Mouse (Mus musculus) layer of hippocampus, adult 9-10 months (tissue): Measurements from ENCODE around the gene Polg.

Experiments used
- DNase-seq: peaks from one replicate; pipeline ENCODE4 v3.0.0; 2022; ENCODE audit warnings: low spot score

Polg gene

DNA sequence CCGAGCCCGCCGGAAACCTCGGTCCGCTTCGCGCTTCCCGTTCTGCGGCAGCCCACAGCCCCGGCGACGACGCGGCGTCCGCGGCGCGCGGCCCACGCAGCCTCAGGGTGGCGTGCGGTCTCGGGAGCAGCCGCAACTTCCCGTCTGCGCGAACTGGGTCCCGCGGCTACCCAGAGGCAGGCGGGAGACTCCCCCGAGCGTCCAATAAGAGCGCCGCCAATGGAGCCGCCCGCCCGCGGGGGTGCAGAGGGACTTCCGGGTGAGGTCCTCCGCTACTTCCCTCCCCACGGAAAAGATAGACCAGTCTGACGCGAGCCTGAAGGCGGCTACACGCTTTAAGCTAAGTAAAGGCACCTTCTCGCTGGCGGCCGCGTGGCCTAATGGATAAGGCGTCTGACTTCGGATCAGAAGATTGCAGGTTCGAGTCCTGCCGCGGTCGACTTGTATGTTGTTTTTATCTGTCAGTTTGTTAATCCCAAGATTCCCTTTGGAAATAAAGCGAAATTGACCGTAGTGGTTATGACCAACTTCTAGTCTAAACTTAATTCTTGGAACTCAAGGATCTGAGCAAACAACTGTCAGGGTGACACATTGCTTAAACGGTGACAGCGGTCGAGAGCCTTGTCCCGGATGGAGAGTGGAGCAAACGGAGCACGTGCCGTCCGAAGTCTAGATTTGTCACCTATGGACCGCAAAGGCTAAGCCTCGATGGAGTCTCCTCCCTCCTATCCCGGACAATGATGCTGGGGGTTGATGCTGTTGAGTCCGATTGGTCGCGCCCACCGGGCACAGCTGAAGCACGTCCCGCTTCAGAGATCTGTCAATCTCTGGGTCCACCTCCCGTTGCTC lies at the start of gene Polg:
Gene Polg (minus strand): TSS at position 310 of the 849 bp plus-strand sequence.
- peak; percentile 99 for DNase-seq

DNA sequence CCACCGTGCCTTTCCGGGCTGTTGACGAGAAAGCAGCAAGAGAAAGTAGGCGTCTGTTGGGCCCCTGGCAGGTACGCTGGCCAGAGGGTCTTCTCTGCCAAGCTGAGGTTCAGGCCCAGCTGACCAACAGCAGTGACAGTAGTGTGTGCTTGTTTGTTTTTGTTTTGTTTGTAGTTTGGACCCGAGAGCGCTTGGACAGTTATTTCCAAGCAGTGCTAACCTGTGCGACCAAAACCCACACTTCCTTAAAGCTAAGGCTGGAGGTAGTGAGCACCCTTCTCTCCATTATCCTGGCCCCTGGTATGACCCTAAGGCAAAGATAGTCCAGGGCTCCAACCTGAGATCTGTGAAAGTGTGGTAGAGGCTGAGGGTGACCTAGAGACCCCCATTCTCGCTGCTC lies 49.7 kb upstream of the Polg start:
- DNase-seq = no peak

DNA sequence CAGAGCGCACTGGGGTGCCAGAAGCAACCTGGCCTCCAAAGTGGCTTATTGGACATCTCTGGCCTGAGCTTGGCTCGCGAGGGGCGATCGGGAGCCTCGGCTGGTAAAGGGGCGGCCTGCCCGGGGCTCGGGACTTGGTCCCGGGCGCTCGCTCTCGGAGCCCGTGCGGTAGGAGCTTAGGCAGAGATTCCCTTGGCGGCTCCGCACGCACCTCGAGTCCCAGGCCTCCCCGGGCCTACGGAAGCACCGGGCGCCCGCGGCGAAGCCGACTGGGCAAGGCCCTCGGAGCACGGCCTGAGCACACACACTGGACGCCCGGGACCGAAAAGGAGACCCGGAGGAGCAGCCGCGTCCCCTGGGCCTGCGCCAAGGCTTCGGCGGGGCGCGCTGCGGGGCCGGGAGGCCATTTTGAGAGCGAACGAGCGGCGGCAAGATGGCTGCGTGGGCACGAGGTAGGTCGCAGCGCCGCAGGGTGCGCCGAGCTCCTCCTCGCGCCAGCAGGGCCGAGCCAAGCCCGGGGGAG lies 49.1 kb upstream of the Polg start:
- DNase-seq = no peak

DNA sequence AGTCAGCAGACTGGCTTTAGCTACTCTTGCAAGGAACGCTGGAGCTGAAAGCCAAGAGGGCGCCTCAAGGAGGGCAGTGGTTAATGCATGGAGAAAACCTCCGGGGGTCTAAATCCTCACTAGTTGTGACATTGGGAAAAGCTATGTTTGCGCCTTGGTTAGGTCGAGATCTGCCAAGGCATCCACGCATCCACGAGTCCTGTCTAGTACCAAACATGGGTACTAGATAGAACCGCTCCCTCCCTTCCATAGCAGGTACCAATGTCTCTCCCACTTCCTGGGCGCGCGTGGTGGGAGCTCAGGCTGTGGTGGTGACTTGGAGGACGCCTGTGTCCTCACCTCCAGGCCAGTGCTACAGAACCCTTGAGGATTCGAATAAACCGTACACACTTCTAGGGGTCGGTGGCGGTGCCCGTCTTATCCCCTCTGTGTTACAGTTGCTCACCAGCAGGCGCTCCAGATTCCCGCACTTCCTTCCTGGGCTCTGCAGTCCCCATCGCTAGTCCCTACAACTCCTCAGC lies 48.3 kb upstream of the Polg start:
- no peak for DNase-seq

DNA sequence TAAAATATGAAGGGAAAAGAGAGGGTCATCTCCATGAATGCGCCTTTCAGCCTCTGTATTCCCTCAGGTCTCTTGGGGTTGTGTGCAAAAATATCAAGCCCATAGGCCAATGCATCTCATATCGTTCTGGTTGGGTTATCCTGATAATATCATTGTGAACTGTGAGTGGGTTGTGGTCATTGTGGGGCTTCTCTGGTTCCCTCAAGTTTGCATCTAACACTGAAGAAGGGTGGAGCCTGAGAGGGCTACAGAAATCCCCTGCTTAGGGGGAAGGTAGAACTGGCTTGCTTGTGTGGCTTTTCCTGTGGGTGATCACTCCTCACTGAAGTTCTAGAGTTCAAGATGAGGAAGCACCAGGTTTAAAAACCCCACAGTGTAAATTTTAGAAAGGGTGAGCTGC lies 47.3 kb upstream of the Polg start:
- no peak for DNase-seq

DNA sequence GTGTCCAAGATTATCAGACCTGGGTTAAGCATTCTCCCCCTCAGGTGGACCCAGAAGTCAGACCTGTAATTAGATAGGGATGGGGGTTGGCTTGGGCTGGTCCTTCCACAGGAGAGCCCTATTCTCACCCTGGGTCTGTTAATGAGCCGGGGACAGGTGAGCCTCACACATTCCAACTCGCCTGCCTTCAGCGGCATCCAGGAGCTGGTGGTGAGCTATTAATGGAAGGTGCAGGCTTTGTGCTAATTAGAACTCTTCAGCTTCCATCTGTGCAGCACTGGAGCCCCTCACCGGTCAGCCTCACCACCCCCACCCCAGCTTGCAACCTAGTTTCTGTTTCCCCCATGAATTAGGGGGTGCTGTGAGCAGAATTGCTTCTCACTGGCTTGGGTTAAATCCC lies 46.3 kb upstream of the Polg start:
- DNase-seq = no peak

DNA sequence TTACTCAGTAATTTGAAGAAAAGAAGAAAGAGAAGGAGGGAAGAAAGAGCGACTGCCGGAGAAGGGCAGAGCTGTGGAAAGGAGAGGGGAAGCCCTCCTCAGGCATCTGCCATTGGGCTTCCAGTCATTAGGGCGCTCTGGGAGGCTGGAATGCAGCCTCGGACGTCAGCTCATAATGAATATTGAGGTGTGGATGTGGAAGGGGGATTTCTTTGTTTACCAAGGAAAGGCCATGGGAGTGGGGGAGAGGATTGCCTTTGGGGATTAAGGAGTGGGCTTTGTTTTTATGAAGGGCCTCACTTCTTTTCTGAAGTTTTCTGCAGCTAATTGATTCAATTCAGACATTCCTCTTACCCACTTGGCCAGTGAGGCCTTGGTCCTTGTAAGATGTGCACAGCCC lies 45.5 kb upstream of the Polg start:
- DNase-seq = no peak

DNA sequence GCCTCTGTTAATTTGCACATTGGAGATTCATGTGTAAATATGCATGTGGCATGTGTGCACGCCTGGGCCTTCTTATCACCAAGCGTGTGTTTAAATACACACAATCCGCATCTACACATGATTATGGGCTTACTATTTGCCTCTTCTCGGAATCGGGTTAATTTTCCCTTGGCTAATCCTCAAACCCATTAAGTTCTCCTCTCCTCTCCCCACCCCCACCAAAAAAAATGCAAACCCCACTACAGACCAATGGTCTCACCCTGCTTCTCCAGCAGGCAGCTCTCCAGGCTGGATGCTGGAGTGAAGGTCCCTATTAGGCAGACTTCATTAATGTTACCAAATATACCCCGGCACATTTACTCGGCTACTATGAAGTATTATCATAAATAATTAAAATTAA lies 45.0 kb upstream of the Polg start:
- no peak for DNase-seq

DNA sequence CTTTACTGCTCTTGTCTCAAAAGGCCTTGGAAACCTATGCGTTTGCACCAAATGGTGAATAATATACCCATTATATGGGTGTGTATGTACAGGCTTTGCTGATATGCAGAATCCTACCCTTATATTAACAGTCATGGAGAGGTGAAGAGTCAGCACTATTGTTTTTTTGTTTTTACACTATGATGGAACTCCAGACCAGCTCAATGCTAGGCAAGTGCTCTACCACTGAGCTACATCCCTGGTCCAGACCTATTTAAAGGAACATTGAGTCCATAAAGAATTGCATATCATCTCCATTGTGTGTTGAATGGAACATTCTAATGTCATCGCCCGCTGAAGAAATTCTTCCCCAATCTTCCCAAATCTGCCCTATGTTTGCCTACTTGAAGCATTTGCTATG lies 44.5 kb upstream of the Polg start:
- DNase-seq = no peak

DNA sequence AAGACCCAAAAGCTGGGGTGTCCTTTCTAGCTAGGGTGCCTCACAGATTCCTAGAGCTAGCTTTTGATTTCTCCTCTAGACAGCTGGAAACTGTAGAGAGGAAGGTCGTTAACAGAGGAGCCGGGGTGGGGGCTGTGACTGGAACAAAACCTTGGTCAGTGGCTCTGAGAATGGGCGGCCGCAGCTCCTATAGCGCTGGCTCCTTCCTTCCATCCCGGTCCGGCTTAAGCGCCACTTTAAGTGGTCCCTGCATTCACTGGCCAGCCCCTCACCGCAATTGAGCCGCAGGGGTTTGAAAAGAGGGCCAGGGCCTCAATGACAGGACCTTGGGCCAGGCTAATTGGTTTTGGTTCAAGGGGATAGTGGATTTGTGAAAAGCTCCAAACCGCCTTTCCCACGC lies 43.5 kb upstream of the Polg start:
- no peak for DNase-seq

DNA sequence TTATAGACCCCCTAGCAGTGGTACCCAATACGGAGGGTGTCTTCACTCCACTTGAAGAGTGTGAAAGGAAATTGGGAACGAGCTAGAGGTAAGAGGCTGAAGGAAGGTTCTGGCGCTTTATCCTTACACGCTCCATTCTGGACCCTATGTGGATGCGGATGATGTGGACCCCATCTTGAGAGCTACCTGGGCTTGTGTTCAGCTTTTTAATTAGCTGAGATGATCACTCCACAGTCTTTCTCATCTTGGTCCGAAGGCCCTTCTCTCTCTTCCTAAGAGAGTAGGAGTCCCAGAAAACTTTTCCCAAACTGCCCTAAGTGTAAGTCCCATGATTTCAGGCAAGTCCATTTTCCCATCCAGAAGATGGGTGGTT lies 43.1 kb upstream of the Polg start:
- no peak for DNase-seq

DNA sequence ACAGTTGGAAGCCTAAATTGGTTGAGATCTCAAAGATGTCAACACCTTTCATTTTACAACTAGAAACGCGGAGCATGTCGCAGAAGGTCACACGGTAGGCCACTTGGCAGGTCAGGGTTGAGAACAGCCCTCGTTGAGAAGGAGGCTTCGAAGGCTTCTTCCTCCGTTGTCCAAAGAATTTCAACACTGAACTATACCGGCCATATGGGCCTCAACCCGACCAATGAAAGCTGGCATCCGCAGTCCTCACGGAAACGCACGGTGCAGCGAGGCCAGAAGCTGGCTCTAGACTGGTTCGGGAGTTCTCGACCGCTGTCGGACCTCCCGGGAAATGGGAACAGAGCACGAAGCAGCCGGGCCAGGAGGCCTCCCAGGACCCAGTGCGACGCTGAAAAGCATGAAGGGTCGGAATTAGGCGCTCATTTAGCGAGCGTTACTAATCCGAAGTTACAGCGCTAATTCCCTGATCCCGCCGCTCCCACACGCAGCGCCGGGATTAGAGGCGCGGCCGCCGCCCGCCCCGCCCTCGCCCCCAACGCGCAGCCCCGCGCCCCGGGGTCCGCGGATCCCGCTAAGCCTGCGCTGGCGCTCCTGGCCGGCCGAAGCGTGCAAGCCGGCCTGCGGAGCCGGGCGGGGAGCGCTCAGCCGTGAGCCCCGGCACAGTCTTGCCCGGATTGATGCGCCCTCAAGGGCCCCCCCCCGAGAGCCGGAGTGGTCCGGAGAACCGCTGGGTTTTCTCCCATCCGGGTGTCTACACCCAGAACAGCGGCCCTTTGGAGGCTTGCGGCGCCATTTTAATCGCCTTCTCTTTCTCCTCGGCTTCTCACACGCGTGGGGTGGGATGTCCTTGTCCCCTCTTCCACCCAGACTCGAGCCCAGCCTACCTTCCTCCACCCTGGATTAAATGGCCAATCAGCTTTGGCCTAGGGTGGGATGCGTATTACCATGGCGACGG lies 42.4 kb upstream of the Polg start:
- no peak for DNase-seq

DNA sequence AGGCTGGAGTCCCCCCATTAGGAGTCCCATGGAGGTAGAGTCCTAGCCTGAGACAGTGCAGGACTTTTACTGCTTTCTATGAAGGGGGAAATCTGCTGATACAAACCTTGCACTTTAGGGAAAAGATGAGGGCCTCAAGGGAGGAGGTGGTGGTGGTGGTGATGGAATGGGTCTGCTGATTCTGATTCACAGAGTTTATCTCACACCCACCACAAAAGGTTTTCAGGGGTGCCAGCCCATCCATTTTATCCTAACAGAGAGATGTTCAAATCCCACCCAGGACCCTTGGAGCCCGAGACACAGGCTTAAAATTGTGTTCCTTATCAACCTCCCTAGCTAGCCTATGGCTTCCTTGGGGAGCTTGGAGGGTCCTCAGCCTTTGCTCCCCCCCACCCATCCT lies 41.6 kb upstream of the Polg start:
- DNase-seq = no peak

DNA sequence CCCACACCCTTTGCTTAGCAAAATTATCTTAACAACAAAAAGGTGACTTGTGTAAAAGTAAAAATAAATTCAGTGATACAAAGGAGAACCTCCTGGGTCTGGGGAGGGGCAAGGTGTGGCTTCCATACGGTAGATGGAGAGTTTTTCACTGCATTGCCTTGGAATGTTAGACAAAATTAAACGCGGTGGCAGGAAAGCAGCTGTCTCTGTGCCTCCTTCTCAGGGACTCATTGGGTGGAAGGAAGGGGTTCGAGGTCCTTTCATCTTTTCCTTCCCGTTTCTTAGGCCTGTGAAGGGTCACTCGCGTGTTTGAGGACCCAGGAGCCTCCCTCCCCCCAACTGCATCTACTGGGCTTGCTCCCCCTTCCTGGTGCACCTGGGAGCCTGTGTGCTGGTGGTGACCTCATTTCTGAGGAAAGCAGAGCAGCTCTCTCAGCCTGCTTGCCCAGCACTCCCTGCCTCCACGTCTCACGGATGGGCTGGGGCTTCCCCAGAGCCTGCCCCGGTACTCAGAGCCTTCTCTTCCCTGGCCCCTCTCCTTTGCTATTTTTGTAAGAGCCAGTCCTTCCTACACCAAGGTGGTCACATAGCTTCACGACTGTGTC lies 41.0 kb upstream of the Polg start:
- DNase-seq = no peak

DNA sequence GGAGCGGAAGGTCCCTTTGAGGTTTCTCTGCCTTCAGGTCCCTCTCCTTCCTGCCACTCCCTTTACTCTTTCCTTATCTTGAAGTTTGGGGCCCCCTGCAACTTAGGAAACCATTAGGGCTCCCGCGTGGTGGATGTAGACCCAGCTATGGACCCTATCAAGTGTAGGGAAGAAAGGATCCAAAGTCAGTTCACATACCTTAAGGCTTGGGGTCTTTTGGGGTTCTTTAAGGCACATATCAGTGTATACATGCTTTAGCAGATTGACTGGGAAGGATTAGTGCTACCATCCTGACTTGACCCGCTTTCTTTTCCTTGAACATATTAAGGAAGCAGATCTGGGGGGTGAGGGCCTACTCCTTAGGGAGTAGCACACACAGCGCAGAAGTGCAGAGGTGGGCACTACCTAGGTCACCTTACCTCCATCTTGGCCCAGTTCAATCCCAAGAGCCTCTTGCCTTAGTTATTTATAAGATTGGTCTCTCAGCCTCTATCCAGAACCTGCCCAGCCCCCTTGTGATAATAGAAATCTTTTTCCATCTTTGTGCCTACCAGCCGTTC lies 40.4 kb upstream of the Polg start:
- DNase-seq = no peak

DNA sequence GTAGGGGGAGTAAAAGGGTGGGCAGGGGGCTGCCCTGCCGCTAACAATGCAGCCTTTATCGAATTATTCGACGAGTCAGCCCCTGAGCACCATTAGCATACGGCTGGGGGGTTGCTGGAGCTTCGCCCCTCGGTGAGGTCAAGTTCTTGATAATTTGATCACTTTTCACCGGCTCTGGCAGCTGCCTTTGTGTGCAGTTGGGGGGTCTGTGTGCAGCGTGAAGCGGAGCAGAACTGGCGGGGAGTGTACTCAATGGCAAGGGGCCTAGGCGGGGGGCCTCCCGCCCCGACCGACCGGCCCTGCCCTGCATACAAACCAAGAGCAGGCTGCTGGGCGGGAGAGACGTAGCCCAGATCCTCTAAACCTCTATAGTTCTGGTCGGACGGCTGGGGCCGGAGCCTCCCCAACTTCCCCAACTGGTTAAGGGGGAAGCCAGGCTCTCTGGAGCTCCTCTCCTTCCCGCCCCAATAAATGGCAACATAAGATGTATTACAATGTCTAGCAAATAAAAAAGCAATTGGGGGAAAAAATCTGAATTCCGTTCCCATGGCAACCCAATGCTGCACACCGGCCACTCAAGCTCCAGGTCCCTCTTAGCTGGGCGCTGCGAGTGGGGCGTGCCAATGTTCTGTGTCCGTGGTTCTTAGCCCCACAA lies 39.8 kb upstream of the Polg start:
- DNase-seq = no peak

DNA sequence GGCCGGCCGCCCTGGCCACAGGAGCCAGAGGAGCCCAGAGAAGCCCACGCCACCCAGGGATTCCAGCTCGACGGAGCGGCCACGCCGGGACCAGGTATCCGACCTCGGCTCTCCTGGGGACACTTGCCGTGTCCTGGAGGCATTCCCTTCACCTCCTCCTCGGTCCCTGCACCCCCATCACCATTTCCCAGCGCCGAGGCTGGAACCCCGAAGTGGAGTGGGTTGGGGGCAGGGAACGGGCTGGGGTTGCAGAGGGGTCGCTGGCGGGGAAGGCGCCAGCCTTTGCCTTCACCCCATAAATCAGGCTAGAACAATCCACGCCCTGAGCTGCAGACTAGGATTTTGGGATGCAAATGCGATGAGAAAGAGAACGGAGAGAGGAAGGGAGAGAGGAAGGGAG lies 39.2 kb upstream of the Polg start:
- no peak for DNase-seq

DNA sequence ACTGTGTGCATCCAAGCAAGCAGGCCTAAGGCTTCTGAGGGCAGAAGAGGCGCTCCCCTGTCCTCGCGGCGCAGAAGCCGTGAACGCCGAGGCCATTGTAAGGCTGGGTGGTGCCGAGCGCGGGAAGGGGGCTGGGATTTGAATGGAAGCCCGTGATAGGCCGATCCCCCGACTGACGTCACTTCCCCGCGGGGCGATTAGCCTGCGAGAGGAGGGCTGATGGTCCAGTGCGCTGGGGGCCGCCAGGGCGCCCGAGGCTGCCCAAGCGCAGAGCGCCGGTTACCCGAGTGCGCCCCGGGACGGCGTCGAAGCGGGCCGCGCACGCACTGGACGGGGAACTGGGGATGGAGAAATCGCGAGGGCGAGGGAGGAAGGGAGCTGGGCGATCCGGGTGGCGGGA lies 38.6 kb upstream of the Polg start:
- peak; percentile 72 for DNase-seq

DNA sequence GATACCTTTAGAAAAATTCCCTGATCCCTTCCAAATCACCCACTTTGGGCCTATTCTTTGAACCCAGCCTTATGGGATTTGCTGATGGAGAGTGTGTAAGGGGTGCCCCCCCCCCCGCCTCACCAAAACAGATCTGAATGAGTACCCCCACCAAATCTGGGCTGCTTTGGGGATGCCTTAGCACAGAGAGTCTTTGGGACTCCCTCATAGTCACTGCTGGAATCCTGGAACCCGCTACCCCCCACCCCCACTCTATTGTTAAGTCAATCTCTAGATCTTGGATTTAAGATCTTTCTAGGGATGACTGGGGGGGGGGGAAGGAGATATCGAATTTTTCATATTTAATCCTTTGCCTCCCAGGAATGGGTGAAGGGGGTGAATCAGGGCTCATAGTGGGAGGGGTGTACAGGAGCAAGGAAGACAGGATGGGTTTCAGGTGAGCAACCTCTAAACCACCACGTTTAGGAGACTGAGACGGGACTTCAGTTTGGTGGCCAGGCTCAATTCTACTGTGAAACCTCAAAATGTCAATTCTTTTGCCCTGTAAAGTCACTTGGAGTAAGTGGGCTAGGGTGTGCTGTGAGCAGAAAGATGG lies 37.6 kb upstream of the Polg start:
- no peak for DNase-seq

DNA sequence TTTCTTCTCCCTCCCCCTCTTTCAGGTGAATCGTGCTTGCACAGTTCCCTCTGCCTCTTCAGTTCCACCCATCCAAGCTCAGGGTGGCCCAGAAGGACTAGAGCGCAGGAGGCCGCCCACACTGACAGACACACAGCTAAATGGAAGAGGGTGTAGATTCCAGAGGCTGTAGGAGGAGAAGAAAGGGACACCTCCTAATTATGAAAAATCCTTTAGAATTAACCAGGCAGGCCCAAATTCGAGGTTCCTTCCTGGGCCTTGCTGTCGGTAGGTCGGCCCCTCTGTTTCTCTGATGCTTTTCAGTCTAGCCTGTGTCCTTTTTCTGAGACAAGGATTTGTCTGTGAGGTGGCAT lies 36.9 kb upstream of the Polg start:
- no peak for DNase-seq
